Mouse (Mus musculus): ENCODE results near the gene Znrf4. TPM values are rescaled to one million over a fixed set of nuclear protein-coding genes. Genes with fewer than 3 reads are reported as not detected.
"Not testable (repeated sequence)": the region's sequence is repeated elsewhere in the genome, so short reads cannot be mapped to it uniquely, and the experiment has no call there.

The Znrf4 gene
- total RNA-seq, 2 experiments from 2014 or later = not detected

DNA sequence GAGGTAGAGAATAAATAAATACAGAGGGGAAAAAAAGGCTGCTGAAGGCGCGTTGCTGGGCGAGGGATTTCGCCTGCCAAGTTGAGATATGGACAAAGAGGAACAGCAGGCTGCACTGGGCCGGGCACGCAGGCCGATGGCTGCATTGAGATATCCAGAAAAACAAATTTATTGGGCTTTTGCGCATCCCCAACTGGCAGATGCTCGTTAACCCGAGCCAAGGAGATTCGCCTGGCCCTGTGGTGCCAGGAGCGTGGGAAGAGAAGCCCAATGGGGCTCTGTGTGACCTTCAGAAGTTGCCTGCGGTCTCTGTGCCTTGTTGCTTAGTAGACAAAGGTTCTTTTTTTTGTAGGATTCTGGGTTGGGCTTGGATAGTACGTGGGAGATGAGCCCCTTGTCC lies 24.0 kb upstream of the Znrf4 start:
- DNase-seq (ENCODE audit: low spot score) = no peak

DNA sequence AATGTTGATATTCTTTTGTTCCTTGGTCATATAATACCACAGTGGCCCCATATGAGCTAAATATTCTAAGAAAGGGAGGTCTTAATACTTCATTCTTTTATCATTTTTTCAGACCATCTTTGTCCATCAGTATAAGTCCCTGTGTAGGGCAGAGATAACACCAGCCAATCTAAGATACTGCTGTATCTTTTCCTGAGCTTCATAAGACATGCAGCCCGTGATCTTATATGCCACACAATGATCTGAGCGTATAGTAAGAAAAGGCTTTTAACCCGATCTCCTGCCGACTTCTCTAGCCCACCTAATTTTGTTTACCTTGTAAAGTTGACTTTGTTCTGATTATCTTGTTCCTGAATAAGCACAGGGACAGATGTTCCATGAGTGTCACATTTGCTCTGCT lies 12.7 kb upstream of the Znrf4 start:
- no peak for DNase-seq (ENCODE audit: low spot score)

DNA sequence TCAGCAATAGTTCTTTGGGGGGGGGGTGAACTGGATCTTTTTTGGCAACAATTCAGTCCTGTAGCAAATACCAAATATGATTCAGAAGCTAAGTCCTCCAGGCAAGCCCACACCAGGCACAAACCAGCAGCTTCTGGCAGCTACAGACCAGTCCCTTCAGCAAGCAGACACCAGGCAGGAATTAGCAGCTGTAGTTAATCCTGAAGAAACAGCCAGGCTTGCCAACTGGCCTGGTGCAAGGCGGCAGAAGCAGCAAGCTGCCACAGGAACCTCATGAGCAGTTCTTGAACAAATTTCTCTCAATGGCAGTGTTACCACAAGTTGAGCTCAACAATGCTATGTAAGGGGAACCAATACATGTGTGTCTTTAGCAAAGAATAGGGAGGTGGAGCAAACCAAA lies 10.5 kb upstream of the Znrf4 start:
- DNase-seq (ENCODE audit: low spot score) = no peak

DNA sequence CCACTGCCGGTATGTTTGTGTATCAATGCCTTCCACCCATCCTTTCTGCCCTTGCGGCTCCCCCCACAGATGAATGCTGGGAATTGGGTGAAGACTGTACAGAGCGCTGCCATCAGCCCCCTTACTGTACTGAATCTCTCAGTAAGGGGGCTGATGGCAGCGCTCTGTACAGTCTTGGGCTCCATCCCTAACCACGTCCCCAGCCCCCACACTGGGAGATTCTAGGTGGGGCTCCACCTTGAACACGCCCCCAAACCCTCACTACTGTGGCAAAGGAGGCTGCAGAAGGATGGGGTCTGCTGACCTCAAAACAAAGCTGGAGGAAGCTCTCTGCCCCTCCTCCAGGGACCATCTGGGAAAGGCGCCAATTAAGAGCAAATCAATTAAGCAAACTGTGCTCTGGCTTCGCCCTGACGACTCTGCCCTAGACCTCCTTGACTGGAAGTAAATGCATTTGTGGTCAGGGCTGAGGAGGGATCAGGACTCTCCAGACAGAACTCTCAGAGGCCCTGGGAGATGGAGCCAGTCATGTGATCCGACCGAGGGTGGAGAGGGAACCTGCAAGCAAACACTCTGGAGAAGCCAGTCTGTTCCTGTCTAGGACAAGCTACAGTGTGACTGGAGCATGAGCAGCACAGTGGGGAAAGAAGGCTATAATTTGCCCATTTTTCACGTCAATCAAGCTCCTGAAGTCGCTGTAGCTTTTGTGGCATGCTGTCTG lies 3.6 kb upstream of the Znrf4 start:
- DNase-seq (ENCODE audit: low spot score) = no peak

DNA sequence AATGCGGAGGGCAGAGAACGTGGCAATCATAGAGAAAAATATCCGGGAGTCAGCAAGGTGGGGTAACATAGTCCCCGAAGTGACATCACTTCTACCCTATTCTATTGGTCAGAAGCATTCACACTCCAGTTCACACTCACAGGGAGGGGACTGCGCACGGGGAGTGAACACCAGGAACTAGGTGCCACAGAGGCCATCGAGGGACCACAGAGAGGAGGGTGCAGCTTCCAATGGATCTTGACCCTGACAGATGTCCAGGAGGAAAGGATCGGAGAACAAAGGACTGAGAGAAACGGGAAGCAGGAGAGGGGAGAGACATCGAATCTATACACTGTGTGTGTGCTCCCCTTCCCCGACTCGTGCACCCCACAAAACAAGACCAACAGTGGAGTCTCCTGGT lies 2.7 kb upstream of the Znrf4 start:
- no peak for DNase-seq (ENCODE audit: low spot score)

DNA sequence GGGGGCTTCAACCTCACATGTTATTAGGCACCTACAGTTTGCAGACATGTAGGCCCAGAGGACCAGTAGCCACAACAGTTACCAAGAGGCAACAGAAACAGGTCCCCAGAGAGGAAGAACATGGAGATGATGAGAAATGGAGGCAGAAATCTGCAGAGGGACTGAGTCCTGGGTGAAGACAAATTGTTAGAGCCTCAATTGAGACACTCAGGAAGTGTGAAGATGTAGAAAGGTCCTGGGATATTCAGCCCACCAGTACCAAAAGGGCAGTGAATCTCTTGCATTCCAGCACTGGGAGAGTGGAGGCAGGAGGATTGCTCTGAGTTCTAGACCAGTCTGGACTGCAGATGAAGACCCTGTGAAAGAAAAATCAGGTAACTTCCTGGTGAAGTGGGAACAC lies 2.1 kb upstream of the Znrf4 start:
- no peak for DNase-seq (ENCODE audit: low spot score)

DNA sequence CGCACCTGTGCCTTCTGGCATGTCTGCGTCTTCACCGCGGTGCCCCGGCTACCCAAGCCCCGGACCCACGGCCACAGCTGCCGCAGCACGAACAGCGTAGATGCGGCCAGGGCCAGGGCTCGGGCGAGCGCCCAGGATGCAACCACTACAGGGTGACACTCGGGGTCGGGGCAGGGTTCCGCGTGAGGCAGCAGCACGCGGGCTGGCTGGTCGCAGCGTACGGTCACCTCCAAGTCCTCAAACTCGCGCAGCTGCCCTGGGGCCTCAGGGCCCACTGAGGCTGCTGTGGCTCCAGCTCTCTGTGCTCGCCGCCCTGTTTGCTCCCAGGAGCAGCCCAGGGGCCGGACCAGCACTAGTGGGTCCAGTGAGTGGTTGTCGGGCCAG lies 532 bp downstream of the Znrf4 start:
- no peak for DNase-seq (ENCODE audit: low spot score)

DNA sequence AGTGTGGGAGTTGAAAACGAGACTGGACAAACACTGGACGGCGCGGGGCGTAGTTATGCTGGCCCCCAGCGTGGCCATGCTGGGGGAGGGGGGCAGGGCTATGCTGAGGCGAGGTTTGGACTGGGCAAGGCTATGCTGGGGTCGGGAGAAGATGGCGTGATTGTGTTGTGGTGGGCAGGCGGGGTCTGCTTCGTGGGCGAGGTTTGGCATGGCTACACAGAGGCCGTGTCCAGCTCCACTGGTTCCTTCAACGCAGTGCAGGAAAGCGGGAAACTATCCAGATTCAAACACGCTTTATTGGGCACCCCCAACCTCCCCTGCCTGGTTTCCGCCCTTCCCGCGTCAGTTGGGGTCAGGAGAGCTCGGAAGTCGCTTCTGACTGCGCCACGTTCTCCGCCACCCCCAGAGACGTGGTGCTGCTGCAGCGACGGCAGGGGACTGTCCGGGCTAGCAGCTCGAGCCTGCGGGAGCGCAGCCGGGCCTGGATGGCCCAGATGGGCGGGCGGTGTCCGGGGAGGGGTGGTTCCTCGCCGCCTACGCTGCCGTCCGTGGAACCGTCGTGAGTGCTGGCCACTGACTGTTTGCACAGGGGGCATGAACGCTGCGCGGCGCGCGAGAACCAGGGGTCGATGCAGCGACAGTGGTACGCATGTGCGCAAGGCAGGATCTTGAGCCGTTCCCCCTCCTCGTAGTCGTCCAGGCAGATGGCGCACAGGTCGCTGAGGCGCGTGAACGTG lies 1.1 kb downstream of the Znrf4 start:
- no peak for DNase-seq (ENCODE audit: low spot score)

DNA sequence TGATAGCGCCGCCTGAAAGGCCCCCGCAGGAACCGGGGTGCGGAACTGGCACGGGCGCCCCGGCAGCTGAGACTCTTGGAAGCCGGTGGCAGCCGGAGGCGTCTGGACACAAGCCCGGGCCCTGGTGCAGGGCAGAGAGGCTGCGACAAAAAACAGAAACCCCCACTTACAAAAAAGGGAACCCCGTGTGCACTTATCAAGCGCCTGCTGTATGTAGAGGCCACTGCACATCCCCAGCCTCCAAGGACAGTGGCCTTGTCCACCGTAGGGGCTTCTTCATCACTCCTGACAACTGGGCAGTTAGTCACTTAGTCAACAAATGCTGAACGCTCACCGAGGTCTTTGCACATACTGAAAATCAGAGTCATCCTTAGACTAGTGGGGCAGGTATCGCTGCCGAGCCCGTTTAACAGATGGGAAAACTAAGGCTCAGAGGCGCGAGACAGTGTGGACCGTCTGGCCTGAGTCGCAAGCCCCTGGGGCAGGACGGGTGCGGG lies 1.7 kb downstream of the Znrf4 start:
- DNase-seq (ENCODE audit: low spot score) = no peak

DNA sequence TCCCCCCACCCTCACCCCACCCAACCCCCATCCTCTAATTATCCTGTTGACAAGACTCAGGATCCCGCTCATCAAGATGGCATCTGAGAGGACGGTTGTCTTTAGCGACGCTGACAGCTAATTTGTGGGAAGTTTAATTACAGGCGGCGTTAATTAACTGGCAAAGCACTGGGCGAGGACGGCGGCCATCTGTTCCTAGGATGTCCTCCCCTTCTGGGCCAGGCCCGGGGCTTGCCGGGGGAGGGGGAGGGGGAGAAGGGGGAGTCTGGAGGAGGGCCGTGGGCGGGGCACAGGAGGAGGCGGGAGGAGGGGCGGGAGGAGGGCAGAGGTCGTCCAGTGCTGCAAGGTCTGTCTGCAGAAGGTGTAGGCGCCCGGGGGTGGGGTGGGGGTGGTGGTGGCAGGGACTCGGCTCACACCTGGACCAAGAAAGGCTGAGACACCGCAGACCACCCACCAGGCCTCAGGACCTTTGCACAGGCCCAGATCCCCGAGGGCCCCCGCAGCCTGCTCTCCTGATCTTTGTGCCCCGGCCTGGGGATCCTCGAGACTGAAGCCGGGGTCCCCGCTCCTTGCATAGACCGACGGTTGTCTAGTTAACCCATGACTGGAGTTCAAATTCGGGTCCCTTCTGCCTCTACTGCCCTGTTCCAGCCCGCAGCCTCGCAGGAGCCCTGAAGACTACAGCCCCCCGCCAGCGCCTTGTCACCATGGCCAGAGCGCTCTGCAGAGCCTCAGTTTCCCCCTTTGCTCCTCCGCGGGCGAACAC lies 2.3 kb downstream of the Znrf4 start:
- DNase-seq (ENCODE audit: low spot score) = no peak

DNA sequence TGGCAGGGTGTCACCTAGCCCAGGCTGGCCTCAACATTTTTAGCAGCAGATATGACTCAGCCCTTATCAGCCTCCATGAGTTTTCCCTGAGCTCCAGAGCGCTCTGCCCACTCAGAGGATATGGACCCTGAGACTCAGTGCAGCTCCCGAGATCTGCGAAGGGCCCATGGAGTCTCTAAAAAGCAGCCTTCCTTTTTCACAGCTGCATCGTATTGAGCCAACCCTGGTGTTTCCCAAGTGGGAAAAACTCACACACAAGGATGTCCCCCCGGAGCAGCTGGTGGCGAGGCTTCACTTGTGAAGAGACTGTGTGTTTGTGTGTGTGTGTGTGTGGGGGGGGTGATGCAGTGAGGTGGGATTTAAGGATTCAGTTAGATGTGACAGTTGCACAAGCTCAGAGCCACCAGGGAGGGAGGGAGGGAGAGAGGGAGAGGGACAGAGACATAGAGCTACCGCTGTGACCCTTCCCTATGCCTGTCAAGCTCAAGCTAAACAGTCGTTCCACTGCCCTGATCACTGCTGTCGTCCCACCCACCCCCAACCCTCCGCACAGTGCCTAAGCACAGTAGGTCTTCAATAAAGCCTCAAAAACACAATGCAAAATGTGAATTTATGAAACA lies 3.1 kb downstream of the Znrf4 start:
- no peak for DNase-seq (ENCODE audit: low spot score)

DNA sequence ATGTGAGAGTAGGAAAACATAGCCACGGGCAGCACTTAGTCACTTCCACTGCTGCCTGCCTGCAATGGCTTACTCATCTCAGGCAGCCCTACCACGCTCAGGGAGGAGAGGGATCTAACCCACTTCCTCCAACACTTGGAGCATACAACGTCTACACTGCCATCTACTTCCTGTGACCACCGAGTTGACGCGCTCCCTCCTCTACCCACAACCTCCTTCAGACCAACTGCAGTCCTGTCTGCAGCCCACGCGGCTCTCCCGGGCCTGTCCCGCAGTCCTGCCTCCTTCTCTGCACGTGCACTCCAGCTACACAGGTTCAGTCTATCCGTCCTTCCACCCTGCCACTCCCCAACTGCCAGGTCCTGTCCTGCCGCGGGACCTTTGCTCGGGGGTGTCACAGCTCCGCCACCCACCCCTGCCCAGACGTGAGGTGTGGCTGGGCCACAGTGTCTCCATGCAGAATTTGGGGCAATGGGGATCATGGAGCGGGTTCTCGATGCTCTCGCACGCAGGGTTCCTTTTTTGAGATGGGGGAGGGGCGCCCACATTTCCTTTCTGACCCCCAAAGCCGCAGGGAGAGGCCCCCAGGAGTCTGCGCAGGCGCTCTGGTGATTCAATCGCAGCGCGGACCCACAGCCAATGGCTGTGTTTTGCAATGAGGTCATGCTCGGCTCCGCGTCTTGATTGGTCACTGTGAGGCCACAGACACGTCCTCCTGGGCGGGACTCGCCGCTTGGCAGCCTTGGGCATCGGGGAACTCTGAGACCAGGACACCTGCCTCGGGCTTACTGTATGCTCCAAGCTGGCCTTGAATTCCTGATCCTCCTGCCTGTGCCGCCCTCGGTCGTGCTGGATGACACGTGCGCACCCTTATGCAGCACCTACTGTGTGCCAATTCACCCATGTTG lies 4.8 kb downstream of the Znrf4 start:
- peak; percentile 95 for DNase-seq (ENCODE audit: low spot score)

DNA sequence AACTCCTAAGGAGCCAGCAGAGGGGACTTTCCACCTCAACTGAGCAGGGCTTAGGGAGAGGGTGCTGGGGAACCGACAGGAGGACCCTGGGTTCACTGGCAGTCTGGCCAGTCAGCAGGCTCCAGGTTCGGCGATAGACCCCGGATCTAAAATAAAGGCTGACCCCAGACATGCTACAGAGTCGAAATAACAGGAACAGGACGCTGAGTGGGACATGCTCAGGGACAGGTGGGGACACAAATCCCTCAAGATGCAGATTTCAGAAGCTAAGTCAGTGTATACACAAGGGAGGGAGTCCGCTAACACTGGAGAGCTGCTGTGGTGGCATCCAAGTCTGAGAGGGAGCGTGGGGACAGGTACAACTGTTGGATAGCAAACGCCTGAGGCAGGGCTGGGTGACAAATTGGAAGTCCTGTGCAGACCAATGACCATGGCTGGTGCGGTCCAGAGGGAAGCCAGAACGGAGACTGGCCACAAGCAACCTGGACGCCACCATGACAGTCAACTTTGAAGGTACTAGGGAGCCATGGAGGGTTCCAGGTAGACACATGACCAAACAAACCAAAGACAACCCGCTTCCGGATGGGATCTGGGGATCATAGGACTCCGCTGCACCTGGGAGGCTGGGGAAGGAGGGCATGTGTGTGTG lies 5.7 kb downstream of the Znrf4 start:
- DNase-seq (ENCODE audit: low spot score) = no peak

DNA sequence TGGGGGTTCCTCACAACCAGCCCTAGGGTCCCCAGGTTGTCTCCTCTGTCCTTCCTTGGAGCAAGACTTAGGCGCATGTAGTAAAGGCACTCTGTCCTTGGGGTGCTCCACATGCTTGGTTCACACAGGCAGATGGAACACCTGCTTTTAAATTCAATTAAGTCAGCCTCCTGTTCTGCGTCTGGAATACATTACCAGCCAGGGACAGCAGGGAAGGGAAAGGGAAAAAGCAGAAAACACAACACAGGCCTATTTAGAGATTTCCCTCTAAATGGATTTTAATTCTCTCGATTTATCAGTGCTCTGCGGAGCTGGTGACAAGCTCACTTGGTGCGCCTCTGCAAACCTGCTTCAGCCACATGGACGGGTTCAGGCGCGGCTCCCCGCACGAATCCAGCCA lies 6.8 kb downstream of the Znrf4 start:
- no peak for DNase-seq (ENCODE audit: low spot score)

DNA sequence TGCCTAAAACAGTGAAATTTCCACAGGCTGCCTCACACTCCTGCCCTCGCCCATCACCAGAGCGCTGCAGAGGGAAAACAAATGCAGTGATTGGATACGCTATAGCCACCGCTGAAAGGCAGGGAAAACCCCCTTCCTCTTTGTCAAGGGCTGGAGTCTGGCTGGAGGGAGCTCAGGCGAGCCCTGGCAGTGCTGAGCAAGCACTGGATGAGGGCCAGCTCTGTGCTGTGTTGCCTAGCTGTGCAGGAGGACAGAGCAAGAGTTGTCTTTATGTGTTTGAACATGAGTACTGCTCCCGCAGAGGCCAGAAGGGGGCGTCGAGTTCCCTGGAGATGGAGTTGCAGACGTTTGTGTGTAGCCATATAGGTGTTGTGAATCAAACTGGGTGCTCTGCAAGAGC lies 9.7 kb downstream of the Znrf4 start:
- DNase-seq (ENCODE audit: low spot score) = no peak

DNA sequence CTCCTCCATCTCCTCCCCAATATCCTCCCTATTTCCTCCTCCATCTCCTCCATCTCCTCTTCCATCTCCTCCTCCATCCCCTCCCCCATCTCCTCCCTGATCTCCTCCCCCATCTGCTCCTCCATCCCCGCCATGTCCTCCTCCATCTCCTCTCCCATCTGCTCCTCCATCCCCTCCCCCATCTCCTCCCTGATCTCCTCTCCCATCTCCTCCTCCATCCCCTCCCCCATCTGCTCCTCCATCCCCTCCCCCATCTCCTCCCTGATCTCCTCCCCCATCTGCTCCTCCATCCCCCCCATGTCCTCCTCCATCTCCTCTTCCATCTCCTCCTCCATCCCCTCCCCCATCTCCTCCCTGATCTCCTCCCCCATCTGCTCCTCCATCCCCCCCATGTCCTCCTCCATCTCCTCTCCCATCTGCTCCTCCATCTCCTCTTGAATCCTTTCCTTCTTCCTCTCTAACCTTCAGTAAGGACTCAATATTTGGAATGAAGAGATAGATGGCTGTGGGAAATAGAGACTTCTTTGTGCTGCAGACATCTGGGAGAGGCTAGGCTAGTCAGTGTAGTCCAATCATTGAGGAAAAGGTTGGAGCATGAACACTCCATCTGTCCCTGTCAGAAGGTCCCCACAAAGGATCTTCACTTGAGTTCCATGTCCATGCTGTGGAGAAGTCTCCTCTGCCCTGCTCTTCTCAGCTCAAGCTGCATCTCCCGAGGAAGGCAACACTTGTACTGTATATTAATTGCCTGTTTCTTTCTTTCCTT lies 10.4 kb downstream of the Znrf4 start:
- not testable (repeated sequence) for DNase-seq (ENCODE audit: low spot score)

DNA sequence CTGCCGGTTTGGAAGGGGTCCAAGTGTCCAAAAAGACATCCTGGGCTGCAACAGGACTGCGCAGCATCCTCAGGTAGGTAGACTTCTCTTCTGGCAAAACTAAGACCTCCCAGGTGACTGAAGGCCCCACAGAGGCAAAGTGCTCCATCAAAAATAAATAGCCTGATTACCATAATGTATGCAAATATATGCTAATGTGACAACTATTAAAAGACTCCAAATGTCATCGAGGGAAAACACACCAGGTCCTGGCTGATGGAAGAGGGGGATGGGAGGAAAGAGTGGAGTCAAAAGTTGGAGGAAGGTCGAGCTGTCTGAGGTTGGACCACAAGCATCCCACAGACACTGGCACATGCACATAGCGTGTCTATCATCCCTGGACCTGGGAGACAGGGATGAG lies 13.0 kb downstream of the Znrf4 start:
- DNase-seq (ENCODE audit: low spot score) = no peak

DNA sequence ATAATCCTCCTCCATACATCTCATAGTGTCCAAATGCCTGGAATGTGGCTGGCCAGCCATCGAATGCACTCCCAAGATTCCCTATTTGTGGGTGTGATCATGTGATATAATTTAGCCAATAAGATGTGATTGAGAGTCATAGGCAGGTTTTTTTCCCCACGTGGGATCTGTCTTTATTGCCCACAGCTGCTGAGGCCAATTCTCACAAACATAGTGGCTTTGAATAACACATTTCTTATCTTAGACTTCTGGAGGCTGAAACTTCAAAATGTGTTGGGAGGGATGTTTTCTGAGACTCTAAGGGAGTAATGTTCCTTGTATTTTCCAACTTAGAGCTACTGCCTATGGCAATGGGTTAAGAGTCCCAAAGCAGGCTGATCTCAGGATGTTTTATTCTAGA lies 17.8 kb downstream of the Znrf4 start:
- no peak for DNase-seq (ENCODE audit: low spot score)

DNA sequence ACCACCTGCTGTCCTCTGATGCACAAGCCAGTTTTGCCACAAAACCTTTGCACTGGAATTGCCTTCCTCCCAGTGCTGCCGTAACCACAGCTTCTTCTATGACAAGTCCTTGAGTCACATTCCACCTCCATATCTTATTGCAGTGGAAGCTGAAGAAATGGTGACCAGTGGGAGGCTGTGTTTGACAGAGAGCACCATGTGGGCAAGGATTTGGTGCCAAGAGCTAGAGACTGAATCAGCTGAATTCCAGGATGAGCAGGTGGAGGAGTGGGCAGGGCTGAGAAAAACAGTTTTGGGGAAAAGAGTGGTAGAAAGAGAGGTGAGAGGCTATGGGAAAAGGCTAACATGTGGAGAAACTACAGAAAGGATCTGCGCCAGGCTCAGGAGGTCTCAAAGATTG lies 18.4 kb downstream of the Znrf4 start:
- no peak for DNase-seq (ENCODE audit: low spot score)
